Comparison of ENCODE assay signal across 8 mouse cellular contexts in genomic region chr10:82047597-82048459, GRCm38 (mm10). TPM values are rescaled to one million over a fixed set of nuclear protein-coding genes. Genes with fewer than 3 reads are reported as not detected.
A peak's percentile ranks its signal among the peaks of the same experiment; 100 is the strongest.
DNase-seq lines count a peak whose midpoint lies in the region; ATAC-seq and TF ChIP-seq lines count a peak whose summit lies in the region.

Gene Zfp873 (plus strand): TSS chr10:82048123.

- peak within 1 kb of the TSS; percentile 67; the same call in 1 of the 2 replicates for H3K27ac ChIP-seq in ES-Bruce4 (ENCODE audit: insufficient read depth, low read length)
- H3K27ac ChIP-seq in forebrain, embryonic 14.5 days (ENCODE audit: low read depth, low read length), result peak within 1 kb of the TSS; percentile 98
- peak within 1 kb of the TSS; percentile 95 for H3K27ac ChIP-seq in neural tube, embryonic 15.5 days (replicated peaks)

- TF ChIP-seq CTCF in ES-Bruce4 (IDR thresholded peaks at IDR 0.05; ENCODE audit: low read depth, low read length), result no peak

- no peak for TF ChIP-seq EP300 in ES-Bruce4 (IDR thresholded peaks at IDR 0.05; ENCODE audit: insufficient read depth, low read depth, low read length)

- H3K4me3 ChIP-seq in ES-Bruce4 (ENCODE audit: low read depth, low read length), result peak within 1 kb of the TSS; percentile 87
- H3K4me3 ChIP-seq in forebrain, embryonic 14.5 days (ENCODE audit: low read depth, low read length), result peak within 1 kb of the TSS; percentile 64
- H3K4me3 ChIP-seq in neural tube, embryonic 15.5 days (replicated peaks), result peak within 1 kb of the TSS; percentile 57

- H3K4me2 ChIP-seq in forebrain, embryonic 14.5 days (ENCODE audit: low read length), result peak within 1 kb of the TSS; percentile 54
- peak within 1 kb of the TSS; percentile 69 for H3K4me2 ChIP-seq in neural tube, embryonic 15.5 days

- no peaks in the 10 kb centered on the region; the same call in 1 of the 2 replicates for H3K36me3 ChIP-seq in ES-Bruce4 (ENCODE audit: control insufficient read depth, insufficient read depth, low read length, poor library complexity, severe bottlenecking)
- no peaks in the 10 kb centered on the region for H3K36me3 ChIP-seq in forebrain, embryonic 14.5 days (ENCODE audit: control insufficient read depth, insufficient read depth, low read length)
- H3K36me3 ChIP-seq in neural tube, embryonic 15.5 days, result peaks cover 21% of the 10 kb centered on the region

- 14% methylated on average over 35 of the region's 35 CpGs for WGBS in forebrain, embryonic 14.5 days
- 9% methylated on average over 35 of the region's 35 CpGs for WGBS in neural tube, embryonic 15.5 days

- no peak for TF ChIP-seq POLR2A in ES-Bruce4 (IDR thresholded peaks at IDR 0.05; ENCODE audit: insufficient read depth, low read length)

- intact Hi-C loops in heart, postnatal 14 days (cut with DNase I), result no loop called here

- no peaks in the 10 kb centered on the region for H3K4me1 ChIP-seq in ES-Bruce4 (ENCODE audit: control insufficient read depth, insufficient read depth, low read length)
- no peaks in the 10 kb centered on the region for H3K4me1 ChIP-seq in forebrain, embryonic 14.5 days (ENCODE audit: control insufficient read depth, insufficient read depth, low read length)
- peaks cover 11% of the 10 kb centered on the region for H3K4me1 ChIP-seq in neural tube, embryonic 15.5 days

- H3K9me3 ChIP-seq in ES-Bruce4 (replicated peaks; ENCODE audit: control insufficient read depth, insufficient read depth, low read length, poor library complexity, severe bottlenecking), result peaks cover 17% of the 10 kb centered on the region
- peaks cover 29% of the 10 kb centered on the region for H3K9me3 ChIP-seq in forebrain, embryonic 14.5 days (replicated peaks; ENCODE audit: control insufficient read depth, low read length)
- peaks cover 30% of the 10 kb centered on the region for H3K9me3 ChIP-seq in neural tube, embryonic 15.5 days (replicated peaks)

- peak; percentile 100 for ATAC-seq in forebrain, embryonic 14.5 days
- peak; percentile 100 for ATAC-seq in neural tube, embryonic 15.5 days (ENCODE audit: low FRiP score)

- H3K27me3 ChIP-seq in ES-Bruce4 (ENCODE audit: control insufficient read depth, insufficient read depth, low read length, poor library complexity, severe bottlenecking), result no peaks in the 10 kb centered on the region
- H3K27me3 ChIP-seq in forebrain, embryonic 14.5 days (replicated peaks; ENCODE audit: control insufficient read depth, insufficient read depth, low read length), result no peaks in the 10 kb centered on the region
- no peaks in the 10 kb centered on the region for H3K27me3 ChIP-seq in neural tube, embryonic 15.5 days (replicated peaks)

- peak within 1 kb of the TSS; percentile 82 for H3K9ac ChIP-seq in ES-Bruce4 (ENCODE audit: low read depth, poor library complexity, severe bottlenecking)
- peak within 1 kb of the TSS; percentile 92 for H3K9ac ChIP-seq in forebrain, embryonic 14.5 days (ENCODE audit: low read length)
- H3K9ac ChIP-seq in neural tube, embryonic 15.5 days (replicated peaks), result peak within 1 kb of the TSS; percentile 77

- peak; percentile 82 for DNase-seq in c-Kit-positive CD71-positive TER-119-positive erythroid progenitor cells, embryonic 14.5 days (ENCODE audit: low spot score)
- peak; percentile 96 for DNase-seq in forebrain, embryonic 14.5 days (ENCODE audit: low spot score)
- DNase-seq in heart, postnatal 14 days, result peak; percentile 91 to 94
- peak; percentile 92 for DNase-seq in layer of hippocampus, adult 11-12 months (ENCODE audit: low spot score)
- peak; percentile 93 for DNase-seq in lung, adult 18-20 months
- DNase-seq in testis, postnatal 14 days (ENCODE audit: low spot score), result peak; percentile 91

RNA-seq across cellular contexts. Expression of gene Zfp873, which starts in this region (rescaled TPM):
- polyA plus RNA-seq in ES-Bruce4 (2011; ENCODE audit: insufficient read depth, insufficient read length, low read depth, missing spikeins), result 6.3 and 7.9 TPM in 2 replicates
- polyA plus RNA-seq in forebrain, embryonic 14.5 days (2014; fragmentation: Nextera tagmentation; extraction: Ambion mirVana), result 14.5 and 16.2 TPM in 2 replicates
- 1 to 10 TPM; 6.5 to 6.6 TPM for total RNA-seq in heart, postnatal 14 days (2021)
- 12.8 and 13.4 TPM in 2 replicates for polyA plus RNA-seq in neural tube, embryonic 15.5 days (2015; fragmentation: Nextera tagmentation; extraction: Ambion mirVana)

Comparison
In these comparisons a context has a peak if more than half of its experiments do, and no peak if none do; other contexts are left out.
1. Peak in every context shown above with its lines: DNase-seq, ATAC-seq, H3K4me3 ChIP-seq and H3K27ac ChIP-seq.